Mouse (Mus musculus) heart, postnatal 0 days (tissue): ENCODE measurements at regions not wholly inside any gene's neighbourhood (a gene's known extent, or its start where the extent isn't known, plus 50 kb on each side); places are given as distances from the start of the nearest gene placed in this dataset.

Source experiments
- CTCF ChIP-seq: IDR thresholded peaks from 2 replicates; pipeline ENCODE4 v1.5.1; 2016; ENCODE audit warnings: antibody characterized with exemption, control low read depth, low read depth
- EP300 ChIP-seq: IDR thresholded peaks from 2 replicates; pipeline ENCODE4 v1.6.1; 2016; ENCODE audit warnings: antibody characterized with exemption, low read depth

- no peak for TF ChIP-seq CTCF
- no peak for TF ChIP-seq EP300
These were observed 98.2 kb upstream of the Man2a1 start for GRCm38 (mm10) chr17:64502376-64502775.
